Mouse (Mus musculus) natural killer cell, adult 2 months (primary cell): ENCODE measurements around the gene Slc11a2.
"Not testable (repeated sequence)": the region's sequence is repeated elsewhere in the genome, so short reads cannot be mapped to it uniquely, and the experiment has no call there.

Experiments used
- DNase-seq, 2 experiments: peaks; one replicate each; pipeline ENCODE4 v3.0.0; 2022; ENCODE audit warnings: low spot score in 2 of 2

Gene Slc11a2

GRCm38 (mm10) chr15:100436112-100436511 is 11.2 kb upstream of the Slc11a2 start:
- DNase-seq = no peak

- DNase-seq = no peak
These were observed 8.4 kb upstream of the Slc11a2 start for GRCm38 (mm10) chr15:100433234-100433633.

GRCm38 (mm10) chr15:100429959-100430565 is 5.2 kb upstream of the Slc11a2 start:
- no peak for DNase-seq

- no peak for DNase-seq
These were observed 3.5 kb upstream of the Slc11a2 start for GRCm38 (mm10) chr15:100428296-100428905.

- no peak for DNase-seq
These were observed 956 bp downstream of the Slc11a2 start for GRCm38 (mm10) chr15:100423916-100424315.

- DNase-seq = peak; percentile 82 to 87
These were observed 1.7 kb downstream of the Slc11a2 start for GRCm38 (mm10) chr15:100422899-100423860.

- no peak for DNase-seq
These were observed 2.4 kb downstream of the Slc11a2 start for GRCm38 (mm10) chr15:100422476-100422875.

- DNase-seq = not testable (repeated sequence)
These were observed 3.1 kb downstream of the Slc11a2 start, which contains the start of gene Gm5475 for GRCm38 (mm10) chr15:100421758-100422197. Gene Gm5475 (plus strand): TSS chr15:100422147.

- DNase-seq = no peak
These were observed 3.7 kb downstream of the Slc11a2 start for GRCm38 (mm10) chr15:100421059-100421757.

GRCm38 (mm10) chr15:100419901-100420745 is 4.7 kb downstream of the Slc11a2 start:
- DNase-seq = peak; percentile 31 to 53

GRCm38 (mm10) chr15:100419311-100419710 is 5.6 kb downstream of the Slc11a2 start:
- DNase-seq = no peak

- DNase-seq = no peak
These were observed 6.9 kb downstream of the Slc11a2 start for GRCm38 (mm10) chr15:100417854-100418450.

- no peak for DNase-seq
These were observed 9.2 kb downstream of the Slc11a2 start for GRCm38 (mm10) chr15:100415684-100416083.

- DNase-seq = no peak
These were observed 9.9 kb downstream of the Slc11a2 start for GRCm38 (mm10) chr15:100414942-100415341.

GRCm38 (mm10) chr15:100414011-100414410 is 10.9 kb downstream of the Slc11a2 start:
- DNase-seq = peak; percentile 60 to 69

GRCm38 (mm10) chr15:100413306-100413705 is 11.6 kb downstream of the Slc11a2 start:
- no peak for DNase-seq

- no peak for DNase-seq
These were observed 13.1 kb downstream of the Slc11a2 start for GRCm38 (mm10) chr15:100411731-100412130.

GRCm38 (mm10) chr15:100410918-100411672 is 13.8 kb downstream of the Slc11a2 start:
- peak; percentile 44 to 62 for DNase-seq

- no peak for DNase-seq
These were observed 18.8 kb downstream of the Slc11a2 start for GRCm38 (mm10) chr15:100406088-100406487.
